Mouse (Mus musculus) adipocyte (in vitro differentiated cells): ENCODE data around the gene Lamtor4.

Experiments
- DNase-seq: peaks from one replicate; pipeline ENCODE4 v3.0.0-alpha.2; 2016; ENCODE audit warnings: low spot score

The Lamtor4 gene

DNA sequence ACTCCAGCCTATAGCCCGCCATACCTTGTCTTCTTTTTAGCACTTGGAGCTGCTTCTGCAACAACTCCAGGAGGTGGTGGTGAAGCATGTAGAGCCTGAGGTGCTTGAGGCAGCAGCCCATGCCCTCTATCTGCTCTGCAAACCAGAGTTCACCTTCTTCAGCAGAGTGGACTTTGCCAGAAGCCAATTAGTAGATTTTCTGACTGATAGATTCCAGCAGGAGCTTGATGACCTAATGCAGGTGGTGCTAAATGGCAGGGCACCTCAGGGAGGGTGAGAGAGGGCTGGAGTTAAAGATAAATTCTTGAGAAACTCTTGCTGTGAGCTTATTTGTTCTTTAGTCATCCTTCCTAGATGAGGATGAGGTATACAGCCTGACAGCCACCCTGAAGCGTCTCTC, 44.3 kb downstream of the Lamtor4 start:
- no peak for DNase-seq
